Mouse (Mus musculus): ENCODE results near the gene Ccdc181.
"Not testable (repeated sequence)": the region's sequence is repeated elsewhere in the genome, so short reads cannot be mapped to it uniquely, and the experiment has no call there.

The Ccdc181 gene

DNA sequence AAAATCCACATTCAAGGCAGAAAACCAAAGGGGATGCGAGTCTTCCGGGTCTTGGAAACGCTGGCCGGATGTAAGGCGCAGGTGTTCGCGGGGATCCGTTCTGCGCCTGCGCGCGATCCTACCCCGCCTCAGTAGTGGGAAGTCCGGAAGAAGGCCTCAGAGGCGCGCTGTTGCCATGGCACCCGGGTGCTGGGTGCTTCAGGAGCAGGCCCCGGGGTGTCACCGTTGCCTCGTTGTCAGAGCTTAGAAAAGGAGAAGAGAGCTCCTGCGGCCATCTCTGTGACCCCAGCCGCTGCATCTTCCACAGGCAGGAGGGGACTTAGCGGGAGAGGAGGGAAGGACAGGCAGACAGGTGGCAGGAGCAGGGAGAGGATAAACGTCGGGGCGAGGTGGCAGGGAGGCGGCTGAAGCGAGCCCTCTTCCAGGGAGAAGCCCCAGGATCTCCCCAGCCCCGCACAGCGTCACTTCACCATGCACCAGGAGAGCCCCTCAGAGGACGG, at the start of gene Ccdc181:
TSS of gene Ccdc181 (plus strand) at position 131 of the 500 bp plus-strand sequence.
- DNase-seq (ENCODE audit: low read depth, low spot score) = peak; percentile 93

DNA sequence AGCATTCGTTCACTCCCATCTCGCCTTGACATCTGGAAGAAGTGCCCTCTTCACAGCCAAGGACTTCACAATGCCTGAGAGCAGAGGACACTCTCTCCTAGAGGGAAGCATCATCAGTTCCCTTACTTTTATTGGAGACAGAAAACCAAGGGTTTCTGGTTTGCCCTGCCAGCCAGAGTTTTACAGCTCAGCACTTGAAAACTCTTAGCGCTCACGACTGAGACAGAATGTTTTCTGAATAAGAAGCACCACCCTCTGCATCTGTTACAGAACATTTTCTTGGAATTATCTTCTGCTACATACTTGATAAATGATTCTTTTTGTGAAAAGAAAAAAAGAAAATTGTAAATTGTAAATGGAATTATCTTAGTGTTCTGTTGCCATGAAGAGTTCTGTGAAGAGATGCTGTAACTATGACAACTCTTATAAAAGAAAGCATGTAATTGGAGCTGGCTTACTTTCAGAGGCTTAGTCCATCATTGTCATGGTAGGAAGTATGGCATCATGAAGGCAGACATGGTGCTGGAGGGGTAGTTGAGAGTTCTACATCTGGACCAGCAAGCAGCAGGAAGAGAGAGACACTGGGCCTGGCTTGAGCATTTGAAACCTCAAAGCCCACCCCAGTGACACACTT, 43.3 kb upstream of the Ccdc181 start:
- DNase-seq (ENCODE audit: low read depth, low spot score) = not testable (repeated sequence)

GRCm38 (mm10) chr1:164233447-164233846, 41.9 kb upstream of the Ccdc181 start:
- no peak for DNase-seq (ENCODE audit: low read depth, low spot score)

GRCm38 (mm10) chr1:164235078-164235477, 40.3 kb upstream of the Ccdc181 start:
- no peak for DNase-seq (ENCODE audit: low read depth, low spot score)

- peak; percentile 65 for DNase-seq (ENCODE audit: low read depth, low spot score)
These were observed 39.3 kb upstream of the Ccdc181 start for GRCm38 (mm10) chr1:164236078-164236477.

- DNase-seq (ENCODE audit: low read depth, low spot score) = no peak
These were observed 33.9 kb upstream of the Ccdc181 start for GRCm38 (mm10) chr1:164241494-164241893.

GRCm38 (mm10) chr1:164242809-164243208, 32.6 kb upstream of the Ccdc181 start:
- DNase-seq (ENCODE audit: low read depth, low spot score) = no peak

GRCm38 (mm10) chr1:164247442-164247841, 27.9 kb upstream of the Ccdc181 start:
- DNase-seq (ENCODE audit: low read depth, low spot score) = no peak

GRCm38 (mm10) chr1:164247971-164248370, 27.4 kb upstream of the Ccdc181 start:
- DNase-seq (ENCODE audit: low read depth, low spot score) = peak; percentile 46

DNA sequence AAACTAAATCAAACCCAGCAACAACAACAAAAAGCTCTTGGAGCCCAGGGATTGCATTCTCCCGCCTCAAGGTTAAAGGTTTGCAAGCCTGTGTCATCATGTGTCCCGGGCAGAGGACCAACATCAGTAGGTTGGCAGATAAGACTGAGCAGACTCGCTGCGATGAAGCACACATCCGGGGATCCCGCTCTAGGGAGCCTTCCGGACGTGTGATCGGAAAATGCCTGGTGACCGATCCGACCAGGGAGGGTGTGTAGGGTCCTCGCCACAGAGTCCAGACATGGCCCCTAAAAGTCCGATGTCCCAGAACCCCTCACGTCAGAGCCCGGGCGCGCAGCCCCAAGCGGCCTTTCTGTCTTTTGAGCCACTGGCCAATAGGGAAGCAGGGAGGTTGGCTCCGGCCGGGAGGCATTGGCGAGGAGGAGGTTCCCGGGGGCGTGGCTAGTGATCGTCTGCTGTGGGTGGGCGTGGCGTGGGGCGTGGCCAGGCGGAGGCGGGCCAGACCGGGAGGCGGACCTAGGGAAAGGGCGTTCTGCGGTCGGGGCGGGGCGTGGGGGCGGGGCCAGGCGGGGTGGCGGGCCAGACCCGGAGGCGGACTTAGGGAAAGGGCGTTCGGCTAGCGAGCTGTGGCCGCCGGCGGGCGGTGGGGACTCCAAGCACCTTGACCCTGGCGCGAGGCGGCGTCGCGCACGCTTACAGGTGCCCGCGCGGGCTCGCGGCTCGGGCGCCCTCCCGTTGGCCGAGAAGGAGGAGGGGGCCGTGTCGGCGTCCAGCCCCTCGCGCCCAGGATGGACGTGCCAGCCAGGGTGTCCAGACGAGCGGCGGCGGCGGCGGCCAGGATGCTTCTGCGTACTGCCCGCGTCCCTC, 26.7 kb upstream of the Ccdc181 start, which contains the start of gene Slc19a2:
TSS of gene Slc19a2 (plus strand) at position 582 of the 867 bp plus-strand sequence.
- peak; percentile 98 for DNase-seq (ENCODE audit: low read depth, low spot score)

GRCm38 (mm10) chr1:164249332-164249711, 26.1 kb upstream of the Ccdc181 start:
- peak; percentile 28 for DNase-seq (ENCODE audit: low read depth, low spot score)

- peak; percentile 37 for DNase-seq (ENCODE audit: low read depth, low spot score)
These were observed 24.8 kb upstream of the Ccdc181 start for GRCm38 (mm10) chr1:164250391-164251150.

DNA sequence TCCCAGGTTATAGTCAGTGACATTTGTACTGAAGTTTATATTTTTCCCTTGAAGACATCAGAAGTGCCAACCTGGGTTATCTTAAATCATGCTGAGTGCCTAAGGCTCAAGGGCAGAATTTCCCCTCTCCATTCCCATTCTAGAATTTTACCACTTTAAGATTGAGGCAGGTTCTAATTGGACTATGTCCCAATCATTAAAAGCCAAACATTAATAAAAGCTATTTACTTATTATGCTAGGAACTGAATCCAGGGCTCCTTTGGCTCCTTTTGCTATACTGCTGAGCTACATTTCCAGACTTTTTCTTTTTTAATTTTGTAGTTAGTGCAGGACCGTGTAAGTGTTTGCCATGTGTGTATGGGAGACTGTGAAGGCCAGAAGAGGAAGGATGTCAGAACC, 23.9 kb upstream of the Ccdc181 start:
- no peak for DNase-seq (ENCODE audit: low read depth, low spot score)

DNA sequence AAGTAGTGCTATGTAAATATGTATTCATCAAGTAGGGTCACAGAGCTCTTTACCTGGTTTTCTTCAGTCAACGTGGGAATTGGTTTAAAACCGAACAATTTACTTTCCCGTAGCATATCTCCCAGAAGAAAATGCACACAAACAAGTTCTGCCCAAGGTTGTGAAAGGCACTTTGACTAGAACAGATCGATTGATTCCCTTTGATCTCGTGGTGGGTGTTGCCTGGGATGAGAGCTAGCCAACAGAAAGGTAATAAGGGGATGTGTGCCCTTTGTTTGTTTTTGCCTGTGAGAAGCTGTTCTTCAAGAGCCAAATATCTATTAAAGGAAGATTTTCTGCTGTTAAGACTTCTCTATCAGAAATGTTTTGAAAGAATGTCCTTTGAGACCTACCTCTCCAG, 22.8 kb upstream of the Ccdc181 start:
- no peak for DNase-seq (ENCODE audit: low read depth, low spot score)

DNA sequence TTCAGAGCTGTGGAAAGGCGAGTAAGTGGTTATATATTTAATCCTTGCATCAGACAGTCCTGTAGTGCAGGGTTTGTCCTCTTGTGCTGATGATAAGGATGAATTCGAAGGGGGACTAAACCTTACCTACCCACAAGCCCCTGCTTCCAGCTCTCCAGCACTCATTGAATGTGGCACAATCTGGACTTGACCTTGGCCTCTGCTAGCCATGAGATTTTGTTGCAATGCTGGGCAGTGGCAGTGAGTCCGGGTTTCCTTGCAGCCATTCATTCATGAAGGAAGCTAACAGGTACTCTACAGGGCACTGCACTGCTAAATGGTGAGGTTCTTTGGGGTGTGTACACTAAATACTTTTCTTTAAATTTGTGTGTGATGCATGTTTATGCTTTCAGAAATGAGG, 20.5 kb upstream of the Ccdc181 start:
- DNase-seq (ENCODE audit: low read depth, low spot score) = no peak

DNA sequence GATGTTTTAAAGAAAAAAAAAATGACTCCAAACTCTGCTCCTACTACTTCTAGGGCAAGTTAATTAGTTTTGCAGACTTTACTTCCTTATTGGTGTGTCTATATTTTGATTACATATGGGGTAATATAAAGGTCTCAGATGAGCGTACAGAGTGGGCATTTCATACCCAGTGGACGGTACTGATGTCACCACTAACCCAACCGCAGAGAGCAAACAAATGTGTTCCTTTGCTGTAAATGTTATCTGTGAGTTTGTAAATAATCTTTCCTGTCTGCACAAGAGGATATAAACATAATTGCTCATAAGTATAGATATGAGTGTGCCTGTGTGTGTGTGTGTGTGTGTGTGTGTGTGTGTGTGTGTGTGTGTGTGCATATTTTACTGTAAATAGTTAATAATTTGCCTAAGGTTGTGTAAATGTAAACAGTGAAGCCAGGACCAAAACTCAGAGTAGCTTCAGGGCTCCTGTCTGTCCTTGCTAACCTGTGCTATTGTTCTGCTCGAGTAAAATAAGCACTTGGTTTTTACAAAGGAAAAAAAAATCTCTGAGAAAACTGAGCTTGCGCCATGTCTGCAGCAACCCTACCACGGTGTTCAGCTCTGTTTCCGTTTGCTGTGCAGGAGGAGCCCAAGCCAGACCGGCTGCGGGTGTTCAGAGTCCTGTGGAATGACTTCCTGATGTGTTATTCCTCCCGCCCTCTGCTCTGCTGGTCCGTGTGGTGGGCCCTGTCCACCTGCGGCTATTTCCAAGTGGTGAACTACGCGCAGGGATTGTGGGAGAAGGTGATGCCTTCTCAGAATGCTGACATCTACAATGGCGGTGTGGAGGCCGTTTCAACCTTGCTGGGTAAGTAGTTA, 15.0 kb upstream of the Ccdc181 start:
- DNase-seq (ENCODE audit: low read depth, low spot score) = no peak

DNA sequence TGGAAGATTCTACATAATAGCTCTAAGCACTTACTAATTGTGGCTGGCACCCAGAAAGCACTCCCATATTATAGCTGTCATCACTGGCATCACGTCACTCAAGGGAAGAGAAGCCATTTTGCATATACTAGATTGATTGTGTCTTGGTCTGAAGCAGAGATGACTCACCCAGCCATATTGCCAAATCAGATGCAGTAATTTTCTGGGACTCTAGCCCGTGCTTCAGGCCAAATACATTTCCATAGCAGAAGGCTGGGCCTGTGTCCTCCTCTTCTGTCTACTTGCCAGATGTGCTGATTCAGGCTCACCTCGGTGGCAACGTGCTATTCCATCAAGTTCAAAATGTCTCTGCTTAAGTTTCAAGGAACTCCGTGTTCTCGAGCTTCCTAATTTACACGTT, 13.8 kb upstream of the Ccdc181 start:
- peak; percentile 61 for DNase-seq (ENCODE audit: low read depth, low spot score)

DNA sequence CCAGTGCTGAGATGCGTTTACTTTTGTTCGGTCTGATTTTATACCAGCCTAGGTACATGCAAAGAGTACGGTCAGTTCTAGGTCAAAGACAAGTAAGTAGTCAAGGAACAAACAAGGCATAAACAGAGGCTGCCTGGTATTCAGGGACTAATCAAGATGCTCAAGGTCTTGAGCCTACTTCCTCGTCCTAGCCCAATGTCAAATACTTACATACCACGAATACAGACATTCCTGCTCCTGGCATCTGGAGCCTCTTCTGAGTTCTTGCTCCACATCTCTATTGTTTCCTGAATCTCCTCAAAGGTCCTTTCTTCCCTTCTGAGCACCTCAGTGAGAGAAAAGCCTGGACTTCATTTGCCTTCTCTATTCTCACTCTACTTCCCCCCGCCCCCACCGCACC, 4.4 kb upstream of the Ccdc181 start:
- DNase-seq (ENCODE audit: low read depth, low spot score) = no peak

GRCm38 (mm10) chr1:164273659-164274058, 1.7 kb upstream of the Ccdc181 start:
- no peak for DNase-seq (ENCODE audit: low read depth, low spot score)

DNA sequence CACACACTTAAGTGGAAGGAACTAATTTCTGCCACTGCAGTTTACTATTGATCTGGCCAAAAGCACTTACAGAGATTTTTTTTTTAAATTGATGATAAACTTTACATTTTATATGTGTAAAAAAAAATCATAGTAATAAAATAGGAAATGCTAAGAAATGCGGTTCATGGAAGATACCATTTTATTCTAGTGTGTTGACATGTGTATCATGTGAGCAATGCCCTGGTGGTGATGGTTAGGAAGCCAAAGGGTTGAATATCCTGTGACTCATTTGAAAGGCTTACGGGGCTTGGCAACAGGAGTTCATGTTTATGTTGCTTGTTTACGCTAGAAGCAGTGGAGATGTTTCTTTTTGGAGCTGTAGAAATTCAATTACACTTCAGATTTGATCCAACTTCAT, 1.2 kb downstream of the Ccdc181 start:
- DNase-seq (ENCODE audit: low read depth, low spot score) = no peak

GRCm38 (mm10) chr1:164279332-164279731, 3.9 kb downstream of the Ccdc181 start:
- DNase-seq (ENCODE audit: low read depth, low spot score) = no peak

All from skeletal muscle tissue, adult 2 months (tissue).